Mouse (Mus musculus) retina, postnatal 7 days (tissue): ENCODE measurements around the gene Cdc7.
A peak's percentile ranks its signal among the peaks of the same experiment; 100 is the strongest.
"Not testable (repeated sequence)": the region's sequence is repeated elsewhere in the genome, so short reads cannot be mapped to it uniquely, and the experiment has no call there.

ENCODE experiments used
- DNase-seq: peaks from one replicate; pipeline ENCODE4 v3.0.0-alpha.2; 2012; ENCODE audit warnings: low read depth, low spot score

Cdc7 gene

GRCm38 (mm10) chr5:106963584-106964512, at the start of gene Cdc7:
Cdc7 (plus strand) TSS chr5:106964322.
- DNase-seq, result peak; percentile 89

- DNase-seq, result peak; percentile 42
Observed at GRCm38 (mm10) chr5:106919315-106919714, 44.8 kb upstream of the Cdc7 start.

DNA sequence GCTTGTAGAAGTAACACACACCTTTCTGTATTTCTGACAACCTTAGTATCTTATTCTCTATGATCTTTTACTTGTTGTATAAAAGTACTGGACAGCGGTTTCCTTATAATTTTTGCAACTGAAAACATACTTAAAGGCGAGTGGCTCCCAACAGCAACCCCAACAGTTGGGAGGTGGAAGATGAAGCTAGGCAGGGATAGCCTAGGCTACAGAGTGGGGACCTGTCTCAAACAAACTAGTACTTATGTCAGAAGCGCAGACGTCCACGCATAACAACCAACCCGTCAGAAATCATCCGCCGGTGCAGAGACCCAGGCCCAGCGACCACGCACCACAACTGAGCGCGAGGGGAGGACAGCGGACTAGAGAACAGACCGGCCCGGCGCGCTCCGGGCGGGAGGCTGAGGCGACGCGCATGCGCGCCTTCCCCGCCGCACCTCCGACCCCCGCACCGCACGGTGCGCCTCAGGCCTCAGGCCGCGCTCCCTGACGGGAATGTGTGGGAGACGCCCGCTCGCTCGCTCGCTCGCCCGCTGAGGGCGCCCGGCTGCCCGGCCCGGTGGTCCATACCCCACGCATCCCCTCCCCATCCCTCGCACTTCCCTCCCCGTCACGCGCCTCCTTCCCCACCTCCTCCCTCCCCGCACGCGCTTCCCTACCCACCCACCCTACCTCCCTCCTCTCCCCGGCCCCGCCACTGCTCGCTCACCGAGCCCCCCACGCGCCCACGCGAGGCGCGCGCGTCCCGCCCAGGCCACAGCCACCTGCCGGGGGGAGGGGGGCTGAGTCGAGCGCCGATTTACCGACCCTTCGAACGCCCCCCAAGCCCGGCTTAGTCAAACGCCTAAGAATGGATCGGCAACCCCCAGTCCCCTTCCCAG, 38.4 kb upstream of the Cdc7 start, which contains the start of gene Hfm1:
Gene Hfm1 (minus strand): TSS at position 834 of the 881 bp plus-strand sequence.
- peak; percentile 68 for DNase-seq

DNA sequence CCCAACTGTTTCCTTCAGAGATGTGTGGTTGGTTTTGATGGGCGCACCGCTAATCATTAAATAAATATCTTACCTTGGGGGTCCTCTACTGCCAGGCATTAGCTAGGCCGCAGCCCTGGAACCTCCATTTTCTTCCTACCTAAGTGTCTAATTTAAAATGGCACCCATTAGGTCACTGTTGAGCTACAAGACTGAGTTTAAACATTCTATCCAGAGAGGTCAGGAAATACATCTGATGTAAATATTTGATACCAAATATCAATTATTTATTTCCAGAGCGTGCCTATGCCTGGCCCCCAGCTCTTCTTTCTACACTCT, 37.8 kb upstream of the Cdc7 start:
- no peak for DNase-seq

- DNase-seq, result no peak
Observed at GRCm38 (mm10) chr5:106927996-106928395, 36.1 kb upstream of the Cdc7 start.

- DNase-seq, result no peak
Observed at GRCm38 (mm10) chr5:106946342-106946741, 17.8 kb upstream of the Cdc7 start.

- no peak for DNase-seq
Observed at GRCm38 (mm10) chr5:106948683-106949082, 15.4 kb upstream of the Cdc7 start.

- no peak for DNase-seq
Observed at GRCm38 (mm10) chr5:106956467-106956866, 7.7 kb upstream of the Cdc7 start.

DNA sequence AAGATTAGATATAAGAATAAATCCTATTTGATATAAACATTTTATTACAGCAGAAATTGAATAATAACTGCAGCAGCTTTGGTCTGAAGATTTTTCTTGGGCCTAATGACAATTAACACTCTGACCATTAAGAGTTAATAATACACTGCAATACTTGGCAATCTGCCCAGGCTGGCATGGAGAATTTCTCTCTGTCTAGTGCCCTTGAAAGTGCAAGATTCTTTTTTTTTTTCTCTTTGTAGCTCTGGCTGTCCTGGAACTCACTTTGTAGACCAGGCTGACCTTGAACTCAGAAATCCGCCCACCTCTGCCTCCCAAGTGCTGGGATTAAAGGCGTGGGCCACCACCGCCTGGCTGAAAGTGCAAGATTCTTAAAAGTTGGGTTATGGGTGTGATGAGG, 5.1 kb upstream of the Cdc7 start:
- DNase-seq, result no peak

DNA sequence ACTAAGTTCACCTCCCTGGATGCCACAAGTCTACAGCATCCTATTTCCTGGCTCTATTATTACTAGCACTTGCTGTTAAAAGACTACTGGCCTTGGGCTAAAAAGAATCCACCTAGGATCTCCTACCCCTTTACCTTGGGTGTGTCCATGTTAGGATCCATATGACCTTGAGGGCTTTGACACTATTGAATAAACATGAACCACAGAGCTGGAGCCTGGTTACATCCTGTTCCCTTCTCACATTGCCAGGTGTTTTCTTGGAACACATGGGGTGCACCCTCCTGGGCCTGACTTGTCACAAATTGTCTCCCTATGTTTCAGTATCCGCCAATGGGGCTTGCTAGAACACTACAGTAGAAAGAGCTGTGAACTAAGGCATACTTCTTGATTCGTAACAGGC, 3.7 kb upstream of the Cdc7 start:
- DNase-seq, result no peak

GRCm38 (mm10) chr5:106964513-106965014, 442 bp downstream of the Cdc7 start:
- DNase-seq, result no peak

GRCm38 (mm10) chr5:106966443-106966842, 2.3 kb downstream of the Cdc7 start:
- no peak for DNase-seq

GRCm38 (mm10) chr5:106967578-106967977, 3.5 kb downstream of the Cdc7 start:
- DNase-seq, result no peak

DNA sequence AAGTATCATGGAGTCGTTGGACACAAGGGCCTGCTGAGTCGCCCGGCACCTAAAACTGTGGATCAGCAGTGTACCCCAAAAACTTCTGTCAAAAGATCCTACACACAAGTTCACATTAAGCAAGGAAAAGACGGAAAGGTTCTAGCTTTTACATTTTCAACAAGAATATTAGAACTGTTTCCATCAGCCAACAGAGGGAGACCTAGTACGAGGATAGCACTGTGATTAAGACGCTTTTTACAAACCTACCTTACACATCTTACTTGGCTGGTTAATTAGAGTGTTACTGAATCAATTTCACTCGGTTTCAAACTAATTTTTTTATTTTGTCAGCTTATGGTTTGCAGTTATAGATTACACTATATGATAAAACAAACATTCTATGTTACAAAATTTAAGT, 9.8 kb downstream of the Cdc7 start:
- no peak for DNase-seq

GRCm38 (mm10) chr5:106979156-106979555, 15.0 kb downstream of the Cdc7 start:
- no peak for DNase-seq

DNA sequence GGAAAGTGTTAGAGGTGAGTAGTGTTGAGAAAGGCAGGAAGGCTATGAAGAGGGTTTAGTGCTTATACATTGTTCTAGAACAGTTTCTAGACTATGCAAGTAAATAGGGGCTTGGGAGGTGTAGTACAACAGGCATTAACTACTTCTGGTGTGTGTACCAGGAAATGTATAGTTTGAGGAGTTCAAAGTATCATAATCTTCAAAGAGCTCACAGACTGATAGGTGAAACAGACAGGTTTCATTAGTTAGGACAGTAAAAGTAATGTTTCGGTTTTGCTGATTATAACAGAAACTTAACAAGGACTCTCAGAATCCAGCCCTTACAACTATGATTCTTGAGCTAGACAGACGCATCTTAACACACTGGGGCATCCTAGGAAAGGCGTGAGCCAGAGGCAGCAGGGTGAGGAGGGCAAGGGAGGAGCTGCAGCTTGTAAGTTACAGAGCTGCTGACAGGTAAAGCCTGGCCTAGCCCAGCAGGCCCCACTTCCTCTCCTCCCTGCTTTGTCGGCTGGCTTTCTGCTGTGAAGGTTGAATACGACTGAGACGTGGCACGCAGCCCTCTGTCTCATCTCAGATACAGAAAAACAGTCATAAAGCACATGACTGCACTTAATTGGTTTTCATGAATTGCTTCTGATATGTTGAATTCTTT, 18.3 kb downstream of the Cdc7 start:
- no peak for DNase-seq

DNA sequence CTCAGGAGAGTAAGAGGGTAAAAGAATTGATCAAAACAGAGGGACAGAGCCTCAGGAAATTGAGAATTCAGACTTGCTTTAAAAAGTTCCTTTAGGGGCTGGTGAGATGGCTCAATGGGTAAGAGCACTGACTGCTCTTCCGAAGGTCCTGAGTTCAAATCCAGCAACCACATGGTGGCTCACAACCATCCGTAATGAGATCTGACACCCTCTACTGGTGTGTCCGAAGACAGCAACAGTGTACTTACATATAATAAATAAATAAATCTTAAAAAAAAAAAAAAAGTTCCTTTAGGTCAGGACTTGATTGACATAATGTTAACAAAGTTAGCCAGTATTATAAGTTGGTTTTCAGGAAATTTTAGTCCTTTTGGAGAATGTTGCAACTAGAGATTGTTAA, 20.8 kb downstream of the Cdc7 start:
- not testable (repeated sequence) for DNase-seq

GRCm38 (mm10) chr5:106985594-106985993, 21.5 kb downstream of the Cdc7 start:
- DNase-seq, result no peak

GRCm38 (mm10) chr5:106989181-106989580, 25.1 kb downstream of the Cdc7 start:
- no peak for DNase-seq

DNA sequence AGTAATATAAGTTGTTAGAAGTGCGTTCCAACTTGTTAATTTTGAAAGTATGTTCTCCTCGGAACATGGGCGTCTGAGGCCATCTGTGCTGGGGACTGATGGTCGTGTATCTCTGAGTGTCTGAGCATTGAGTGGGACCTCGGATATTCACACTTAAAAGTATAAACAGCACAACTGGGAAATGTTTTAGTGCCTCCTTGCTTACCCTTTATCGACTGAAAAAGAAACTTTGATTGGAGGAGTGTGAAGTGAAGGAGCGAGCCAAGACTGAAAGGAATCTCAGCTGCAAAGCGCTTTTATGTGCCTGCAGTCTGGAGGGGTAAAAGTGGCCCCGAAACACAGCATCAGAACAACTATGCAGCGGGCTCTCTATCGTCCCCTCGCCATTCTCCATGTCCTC, 25.7 kb downstream of the Cdc7 start:
- no peak for DNase-seq

DNA sequence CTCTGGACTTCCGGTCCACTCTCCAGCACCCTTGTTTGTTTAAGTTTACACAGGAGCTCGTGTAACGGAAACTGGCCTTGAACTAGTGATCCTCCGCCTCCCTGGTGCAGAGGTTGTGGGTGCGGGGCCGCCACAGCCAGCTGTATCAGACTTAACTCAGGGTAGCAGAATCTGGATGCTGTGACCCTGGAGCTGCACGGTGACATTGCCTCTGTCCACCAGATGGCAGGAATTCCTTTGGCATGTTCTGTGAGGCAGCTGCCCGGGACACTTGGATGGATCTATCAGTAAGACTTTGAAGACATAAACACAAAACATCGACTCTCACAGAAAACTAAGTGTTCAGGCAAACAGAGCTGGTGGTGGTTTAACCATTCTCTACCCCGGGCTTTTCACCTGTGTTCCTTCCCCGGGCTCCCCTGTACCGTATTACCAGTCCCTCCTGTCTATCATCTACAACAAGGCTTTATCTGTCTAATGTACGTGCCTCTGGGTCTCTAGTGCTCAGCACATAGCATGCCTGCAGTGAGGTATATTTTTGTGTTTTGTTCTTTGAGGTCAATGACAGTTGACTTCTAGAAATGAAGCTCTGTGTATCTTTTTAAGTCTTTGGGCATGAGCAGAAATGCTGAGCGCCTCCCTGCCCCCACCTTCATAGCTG, 26.6 kb downstream of the Cdc7 start:
- peak; percentile 39 for DNase-seq
